Mouse (Mus musculus) ES-Bruce4 (cell line): Measurements from ENCODE around the gene 4632433K11Rik.

Experiments used
- CTCF ChIP-seq: IDR thresholded peaks from one replicate; pipeline ENCODE4 v1.8.1; 2011; ENCODE audit warnings: low read depth, low read length
- EP300 ChIP-seq: IDR thresholded peaks from 2 replicates; pipeline ENCODE4 v1.6.1; 2011; ENCODE audit warnings: low read depth, low read length; ENCODE audit not compliant: insufficient read depth
- POLR2A ChIP-seq: IDR thresholded peaks from one replicate; pipeline ENCODE4 v1.8.1; 2011; ENCODE audit warnings: low read length; ENCODE audit not compliant: insufficient read depth

DNA sequence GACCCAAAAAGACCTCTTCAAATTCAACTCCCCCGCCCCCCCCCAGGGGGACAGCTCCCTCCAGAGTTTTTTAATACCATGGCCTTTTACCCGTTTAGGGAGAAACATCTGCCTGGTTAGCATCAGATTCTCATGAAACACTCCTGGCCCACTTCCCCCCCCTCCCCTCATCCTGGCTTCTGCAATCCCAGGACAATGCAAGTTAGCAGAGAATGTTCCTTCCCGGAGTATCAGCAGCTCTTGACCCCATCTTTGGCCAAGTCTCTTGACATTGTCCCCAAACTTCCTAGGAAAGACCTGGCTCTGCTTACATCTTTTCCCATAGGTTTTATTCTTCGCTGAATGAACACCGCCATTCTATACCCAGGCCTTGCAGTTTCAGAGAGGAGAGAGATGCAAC, 12.7 kb upstream of the 4632433K11Rik start:
- no peak for TF ChIP-seq POLR2A
- no peak for TF ChIP-seq EP300
- TF ChIP-seq CTCF, result no peak
